ENCODE assay signal across 8 mouse cellular contexts in the genomic region with DNA sequence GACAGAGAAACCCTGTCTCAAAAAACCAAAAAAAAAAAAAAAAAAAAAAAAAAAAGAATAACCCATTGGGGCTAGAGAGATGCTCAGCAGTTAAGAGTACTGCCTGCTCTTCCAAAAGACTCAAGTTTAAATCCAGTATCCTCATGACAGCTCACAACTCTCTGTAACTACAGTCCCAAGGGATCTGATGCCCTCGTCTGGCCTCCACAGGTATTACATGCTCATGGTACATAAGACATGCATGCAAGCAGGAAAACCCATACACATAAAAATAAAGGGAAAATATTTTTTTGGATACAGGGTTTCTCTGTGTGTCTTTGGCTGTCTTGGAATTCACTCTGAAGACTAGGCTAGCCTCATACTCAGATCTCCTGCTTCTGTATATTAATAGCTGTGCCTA.
DNase-seq lines count a peak whose midpoint lies in the region; ATAC-seq lines count a peak whose summit lies in the region.

No protein-coding gene starts in this region.

- no peak overlapping the region for H3K4me2 ChIP-seq in midbrain, embryonic 15.5 days

- peaks cover 7% of the 10 kb centered on the region; the same call in 1 of the 2 replicates for H3K4me1 ChIP-seq in midbrain, embryonic 10.5 days
- H3K4me1 ChIP-seq in midbrain, embryonic 15.5 days = 0 out of 2 replicates have a peak, but pooled peaks cover 3% of the 10 kb centered on the region

- no peaks in the 10 kb centered on the region for H3K9me3 ChIP-seq in midbrain, embryonic 10.5 days (replicated peaks)
- no peaks in the 10 kb centered on the region for H3K9me3 ChIP-seq in midbrain, embryonic 15.5 days

- H3K36me3 ChIP-seq in midbrain, embryonic 10.5 days = no peaks in the 10 kb centered on the region
- no peaks in the 10 kb centered on the region for H3K36me3 ChIP-seq in midbrain, embryonic 15.5 days (replicated peaks)

- no peak overlapping the region for H3K4me3 ChIP-seq in midbrain, embryonic 10.5 days
- H3K4me3 ChIP-seq in midbrain, embryonic 15.5 days = no peak overlapping the region

- no peak overlapping the region for H3K27ac ChIP-seq in midbrain, embryonic 10.5 days (replicated peaks)
- no peak overlapping the region for H3K27ac ChIP-seq in midbrain, embryonic 15.5 days

- H3K27me3 ChIP-seq in midbrain, embryonic 10.5 days (ENCODE audit: low read depth, poor library complexity, severe bottlenecking) = no peaks in the 10 kb centered on the region
- H3K27me3 ChIP-seq in midbrain, embryonic 15.5 days (replicated peaks) = no peaks in the 10 kb centered on the region

- DNase-seq in cerebellum, adult 9-10 months = peak; percentile 18
- DNase-seq in midbrain, embryonic 10.5 days (ENCODE audit: low spot score) = peak; percentile 43
- peak; percentile 22 for DNase-seq in c-Kit-negative CD71-positive TER-119-positive erythroid progenitor cells, embryonic 14.5 days (ENCODE audit: low read depth, low spot score)
- peak; percentile 71 for DNase-seq in kidney, adult 9 months
- DNase-seq in lung, postnatal 36 days = peak; percentile 91
- DNase-seq in thymus, postnatal 10 days (ENCODE audit: low spot score in 2 of 2) = peak; percentile 55 to 69

- H3K9ac ChIP-seq in midbrain, embryonic 15.5 days = no peak overlapping the region

- ATAC-seq in cerebellum, adult (ENCODE audit: insufficient number of reproducible peaks, low FRiP score, low TSS enrichment) = no peak
- no peak for ATAC-seq in midbrain, embryonic 15.5 days (replicated peaks)

- WGBS in midbrain, embryonic 10.5 days = 5% methylated on average over 1 of the region's 1 CpGs
- WGBS in midbrain, embryonic 15.5 days = 6% methylated on average over 1 of the region's 1 CpGs

Comparison
In these comparisons a context has a peak if more than half of its experiments do, and no peak if none do; other contexts are left out.
1. DNase-seq: peak in every context shown above with its lines; median percentile 91 in lung, postnatal 36 days; 71 in kidney, adult 9 months; 62 in thymus, postnatal 10 days; 43 in midbrain, embryonic 10.5 days; 22 in c-Kit-negative CD71-positive TER-119-positive erythroid progenitor cells, embryonic 14.5 days; 18 in cerebellum, adult 9-10 months.